ENCODE assay signal across 16 mouse cellular contexts in genomic region chr2:33595085-33595423, GRCm38 (mm10). TPM values are rescaled to one million over a fixed set of nuclear protein-coding genes. Genes with fewer than 3 reads are reported as not detected.
A peak's percentile ranks its signal among the peaks of the same experiment; 100 is the strongest.
DNase-seq lines count a peak whose midpoint lies in the region; ATAC-seq and TF ChIP-seq lines count a peak whose summit lies in the region.
"Had no signal": no experiment of that assay in that cellular context is flagged by ENCODE, and none has a peak within 500 bp of the region (broad histone marks: within the 10 kb centered on the region; RNA-seq: fewer than 3 reads in every experiment).

No protein-coding gene starts in this region.

- H3K36me3 ChIP-seq in midbrain, embryonic 10.5 days, result no peaks in the 10 kb centered on the region
- no peaks in the 10 kb centered on the region for H3K36me3 ChIP-seq in midbrain, postnatal 0 days (ENCODE audit: insufficient read depth, low read length)
- no peaks in the 10 kb centered on the region for H3K36me3 ChIP-seq in hindbrain, embryonic 16.5 days (ENCODE audit: control insufficient read depth, insufficient read depth, low read length)
- H3K36me3 ChIP-seq: embryonic facial prominence, embryonic 12.5 days; heart, embryonic 13.5 days had no signal

- H3K9me3 ChIP-seq in midbrain, embryonic 10.5 days (replicated peaks), result no peaks in the 10 kb centered on the region
- H3K9me3 ChIP-seq in midbrain, postnatal 0 days (ENCODE audit: low read length), result no peaks in the 10 kb centered on the region
- H3K9me3 ChIP-seq in hindbrain, embryonic 16.5 days (ENCODE audit: control insufficient read depth, low read length), result no peaks in the 10 kb centered on the region
- H3K9me3 ChIP-seq: embryonic facial prominence, embryonic 12.5 days; heart, embryonic 13.5 days had no signal

- TF ChIP-seq CTCF in midbrain, postnatal 0 days (IDR thresholded peaks at IDR 0.05), result no peak

- 0 out of 2 replicates have a peak overlapping the region, but pooled peaks have one; percentile 30 for H3K27ac ChIP-seq in midbrain, embryonic 10.5 days (replicated peaks)
- H3K27ac ChIP-seq in midbrain, postnatal 0 days (ENCODE audit: low read depth, low read length), result no peak overlapping the region
- H3K27ac ChIP-seq in hindbrain, embryonic 16.5 days (ENCODE audit: low read depth, low read length), result no peak overlapping the region; the same call in 1 of the 2 replicates
- H3K27ac ChIP-seq: embryonic facial prominence, embryonic 12.5 days; heart, embryonic 13.5 days had no signal

- 15% methylated on average over 7 of the region's 7 CpGs for WGBS in midbrain, embryonic 10.5 days
- WGBS in midbrain, postnatal 0 days, result 38% methylated on average over 7 of the region's 7 CpGs
- 22% methylated on average over 7 of the region's 7 CpGs for WGBS in hindbrain, embryonic 16.5 days

- no peak overlapping the region for H3K4me3 ChIP-seq in midbrain, embryonic 10.5 days
- no peak overlapping the region for H3K4me3 ChIP-seq in midbrain, postnatal 0 days (ENCODE audit: low read depth, low read length)
- no peak overlapping the region for H3K4me3 ChIP-seq in hindbrain, embryonic 16.5 days (ENCODE audit: low read length)
- H3K4me3 ChIP-seq: embryonic facial prominence, embryonic 12.5 days; heart, embryonic 13.5 days; myocyte had no signal

- peak; percentile 50 for DNase-seq in embryo, embryonic 10.5 days (ENCODE audit: low spot score)
- no peak for DNase-seq in embryo, embryonic 9.5 days (ENCODE audit: extremely low spot score)
- DNase-seq in midbrain, embryonic 10.5 days (ENCODE audit: low spot score), result no peak
- DNase-seq in midbrain, postnatal 0 days (ENCODE audit: low spot score), result no peak
- peak; percentile 56 for DNase-seq in retina, embryonic 14.5 days (ENCODE audit: low spot score)
- DNase-seq in layer of hippocampus, adult 9-11 months, result no peak
- DNase-seq: cerebellum, adult 11 months; kidney, adult 2 months; lung, adult 18-20 months; thymus, adult 2 months had no signal

- H3K4me1 ChIP-seq in midbrain, embryonic 10.5 days, result peaks cover 84% of the 10 kb centered on the region
- H3K4me1 ChIP-seq in midbrain, postnatal 0 days (ENCODE audit: insufficient read depth, low read length), result peaks cover 7% of the 10 kb centered on the region
- peaks cover 23% of the 10 kb centered on the region for H3K4me1 ChIP-seq in hindbrain, embryonic 16.5 days (ENCODE audit: control insufficient read depth, insufficient read depth, low read depth, low read length)

- H3K4me2 ChIP-seq in midbrain, postnatal 0 days (ENCODE audit: low read depth, low read length, poor library complexity, severe bottlenecking), result no peak overlapping the region
- no peak overlapping the region for H3K4me2 ChIP-seq in hindbrain, embryonic 16.5 days (ENCODE audit: low read length)
- H3K4me2 ChIP-seq: embryonic facial prominence, embryonic 12.5 days; heart, embryonic 13.5 days had no signal

- H3K9ac ChIP-seq in midbrain, postnatal 0 days (replicated peaks; ENCODE audit: low read length, poor library complexity, severe bottlenecking), result no peak overlapping the region
- H3K9ac ChIP-seq in hindbrain, embryonic 16.5 days (ENCODE audit: low read depth, low read length), result peak overlapping the region; percentile 31; the same call in 1 of the 2 replicates
- H3K9ac ChIP-seq: embryonic facial prominence, embryonic 12.5 days; heart, embryonic 13.5 days had no signal

- no peak for ATAC-seq in midbrain, postnatal 0 days (ENCODE audit: low FRiP score)
- ATAC-seq in hindbrain, embryonic 16.5 days, result no peak
- ATAC-seq in frontal cortex, adult (ENCODE audit: low TSS enrichment), result no peak

- H3K27me3 ChIP-seq in midbrain, embryonic 10.5 days (ENCODE audit: low read depth, poor library complexity, severe bottlenecking), result peaks cover 97% of the 10 kb centered on the region
- H3K27me3 ChIP-seq in midbrain, postnatal 0 days (ENCODE audit: insufficient read depth, low read length), result no peaks in the 10 kb centered on the region; the same call in 1 of the 2 replicates
- H3K27me3 ChIP-seq in hindbrain, embryonic 16.5 days (replicated peaks; ENCODE audit: control insufficient read depth, insufficient read depth, low read length), result 0 out of 2 replicates have a peak, but pooled peaks cover 2% of the 10 kb centered on the region

RNA-seq across cellular contexts. Expression of gene Lmx1b, which starts 45.3 kb away (rescaled TPM):
- 2.7 and 3.1 TPM in 2 replicates for polyA plus RNA-seq in midbrain, embryonic 10.5 days (2016; fragmentation: Nextera tagmentation; extraction: Ambion mirVana)
- total RNA-seq in midbrain, postnatal 0 days (2014; rRNA removed), result 7.0 and 8.4 TPM in 2 replicates
- polyA plus RNA-seq in midbrain, postnatal 0 days (2015; fragmentation: Nextera tagmentation; extraction: Ambion mirVana), result 0.65 and 0.83 TPM in 2 replicates
- polyA plus RNA-seq in hindbrain, embryonic 16.5 days (2015; fragmentation: Nextera tagmentation; extraction: Ambion mirVana), result 3.3 and 3.5 TPM in 2 replicates
- total RNA-seq: adrenal gland, adult 18-20 months had no signal
- polyA plus RNA-seq: heart, embryonic 13.5 days; myocyte had no signal

Comparison
In these comparisons a context has a peak if more than half of its experiments do, and no peak if none do; other contexts are left out.
1. DNase-seq: peak in embryo, embryonic 10.5 days (single experiment) and retina, embryonic 14.5 days (single experiment); none in embryo, embryonic 9.5 days (single experiment), midbrain, embryonic 10.5 days (single experiment), midbrain, postnatal 0 days (single experiment) and layer of hippocampus, adult 9-11 months (single experiment).